Mouse (Mus musculus): ENCODE measurements around the gene Dhx9. TPM values are rescaled to one million over a fixed set of nuclear protein-coding genes. Genes with fewer than 3 reads are reported as not detected.
A peak's percentile ranks its signal among the peaks of the same experiment; 100 is the strongest.
"Not testable (repeated sequence)": the region's sequence is repeated elsewhere in the genome, so short reads cannot be mapped to it uniquely, and the experiment has no call there.

Dhx9 gene
- total and polyA plus RNA-seq, 2 experiments, result 5.7 to 41.1 TPM

DNA sequence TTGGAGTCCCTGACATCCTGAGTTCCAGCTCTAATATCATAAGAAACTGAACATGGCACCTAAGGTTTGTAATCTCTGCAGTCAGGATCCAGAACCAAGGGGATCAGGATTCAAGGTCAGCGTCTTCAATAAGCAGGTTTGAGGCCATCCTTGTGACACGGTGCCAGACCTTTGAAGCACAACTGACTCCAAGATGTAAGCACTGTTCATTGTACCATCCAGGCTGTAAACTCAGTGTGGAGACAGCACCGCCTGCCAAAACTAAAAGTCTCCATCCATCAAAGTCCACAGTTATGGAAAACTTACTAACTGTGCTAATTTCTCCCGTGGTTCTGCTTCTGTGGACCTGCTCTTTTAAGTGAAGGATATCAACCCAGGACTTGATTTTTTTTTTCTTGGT, 2.5 kb upstream of the Dhx9 start:
- Histone ChIP-seq H3K79me2 (ENCODE audit: control insufficient read depth, insufficient read depth, low read length) (peaks cover 13% of the 10 kb centered on the region), H3K36me3 (ENCODE audit: control insufficient read depth, insufficient read depth, low read length) (no peaks in the 10 kb centered on the region), H3K27me3 (ENCODE audit: control insufficient read depth, insufficient read depth, low read length) (no peaks in the 10 kb centered on the region), H3K4me1 (ENCODE audit: control insufficient read depth, insufficient read depth, low read length) (peaks cover 6% of the 10 kb centered on the region; the same call in 1 of the 2 replicates), H3K9ac (ENCODE audit: low read depth, low read length) (no peak overlapping the region), H3K27ac (replicated peaks; ENCODE audit: insufficient read depth, low read depth, low read length) (no peak overlapping the region), H3K4me3 (ENCODE audit: insufficient read depth, low read depth, low read length) (no peak overlapping the region)
- WGBS, result 78% methylated on average over 4 of the region's 4 CpGs
- no peak for TF ChIP-seq CTCF (IDR thresholded peaks at IDR 0.05; ENCODE audit: low read depth, low read length)
- no peak for TF ChIP-seq POLR2A (IDR thresholded peaks at IDR 0.05; ENCODE audit: extremely low read depth, insufficient read depth, low read length)
- DNase-seq (ENCODE audit: extremely low read depth, low read depth, low spot score), result no peak

- H3K36me3 ChIP-seq (ENCODE audit: control insufficient read depth, insufficient read depth, low read length), result no peaks in the 10 kb centered on the region
- WGBS, result 52% methylated on average over 2 of the region's 2 CpGs
- no peak overlapping the region for H3K27ac ChIP-seq (replicated peaks; ENCODE audit: insufficient read depth, low read depth, low read length)
- H3K9ac ChIP-seq (ENCODE audit: low read depth, low read length), result no peak overlapping the region
- no peak for DNase-seq (ENCODE audit: extremely low read depth, low read depth, low spot score)
- TF ChIP-seq POLR2A (IDR thresholded peaks at IDR 0.05; ENCODE audit: extremely low read depth, insufficient read depth, low read length), result no peak
- TF ChIP-seq CTCF (IDR thresholded peaks at IDR 0.05; ENCODE audit: low read depth, low read length), result no peak
- H3K79me2 ChIP-seq (ENCODE audit: control insufficient read depth, insufficient read depth, low read length), result peaks cover 15% of the 10 kb centered on the region
- no peaks in the 10 kb centered on the region for H3K27me3 ChIP-seq (ENCODE audit: control insufficient read depth, insufficient read depth, low read length)
- H3K4me3 ChIP-seq (ENCODE audit: insufficient read depth, low read depth, low read length), result no peak overlapping the region
- peaks cover 7% of the 10 kb centered on the region; the same call in 1 of the 2 replicates for H3K4me1 ChIP-seq (ENCODE audit: control insufficient read depth, insufficient read depth, low read length)
These were observed 2.1 kb upstream of the Dhx9 start for GRCm38 (mm10) chr1:153489540-153489939.

- DNase-seq (ENCODE audit: extremely low read depth, low read depth, low spot score), result peak; percentile 45
- no peak overlapping the region for H3K27ac ChIP-seq (replicated peaks; ENCODE audit: insufficient read depth, low read depth, low read length)
These were observed 1.7 kb upstream of the Dhx9 start for GRCm38 (mm10) chr1:153489132-153489531.

DNA sequence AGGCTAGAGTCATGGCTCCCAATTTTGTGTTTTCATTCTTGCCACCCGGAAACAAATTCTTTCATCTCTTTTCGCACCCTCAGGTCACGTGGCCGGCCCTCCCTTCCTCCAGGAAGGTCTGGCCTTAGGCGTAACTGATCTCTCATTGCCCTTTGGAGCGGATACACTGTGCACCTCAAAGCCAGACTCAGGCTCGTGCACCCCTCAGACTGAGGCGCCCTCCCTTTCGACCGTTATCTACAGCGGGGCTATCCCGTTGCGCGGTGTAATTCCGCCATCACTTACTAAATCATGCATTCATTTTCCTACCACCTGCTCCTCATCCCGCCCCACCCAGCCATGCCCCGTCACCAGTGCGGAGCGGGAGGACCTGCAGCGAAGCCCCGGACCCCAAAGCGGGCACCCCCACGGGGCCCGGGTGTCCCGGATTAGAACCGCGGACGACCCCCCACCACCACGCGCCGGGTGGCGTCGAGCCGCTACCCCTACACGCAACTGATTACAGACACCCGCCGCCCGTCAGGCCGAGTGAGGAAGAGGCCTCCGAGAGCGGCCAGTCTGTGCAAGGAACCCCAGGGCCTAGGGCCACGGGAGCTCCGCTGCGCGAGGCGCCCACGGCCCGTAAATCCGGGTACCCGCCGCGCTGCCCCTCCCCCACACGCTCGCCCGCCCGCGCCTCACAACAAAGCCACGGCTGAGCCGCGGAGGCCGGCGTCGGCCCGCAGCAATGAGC, 527 bp downstream of the Dhx9 start:
- Histone ChIP-seq H3K4me1 (ENCODE audit: control insufficient read depth, insufficient read depth, low read length) (peaks cover 7% of the 10 kb centered on the region; the same call in 1 of the 2 replicates), H3K9ac (ENCODE audit: low read depth, low read length) (peak overlapping the region; percentile 97), H3K79me2 (ENCODE audit: control insufficient read depth, insufficient read depth, low read length) (peaks cover 19% of the 10 kb centered on the region), H3K4me3 (ENCODE audit: insufficient read depth, low read depth, low read length) (peak overlapping the region; percentile 96), H3K36me3 (ENCODE audit: control insufficient read depth, insufficient read depth, low read length) (peaks cover 6% of the 10 kb centered on the region; the same call in 1 of the 2 replicates), H3K27ac (replicated peaks; ENCODE audit: insufficient read depth, low read depth, low read length) (peak overlapping the region; percentile 82), H3K27me3 (ENCODE audit: control insufficient read depth, insufficient read depth, low read length) (no peaks in the 10 kb centered on the region)
- 0 out of 2 replicates have a peak, but pooled peaks have one; percentile 22 for TF ChIP-seq POLR2A (IDR thresholded peaks at IDR 0.05; ENCODE audit: extremely low read depth, insufficient read depth, low read length)
- no peak for TF ChIP-seq CTCF (IDR thresholded peaks at IDR 0.05; ENCODE audit: low read depth, low read length)
- peak; percentile 72 for DNase-seq (ENCODE audit: extremely low read depth, low read depth, low spot score)
- WGBS, result under 1% methylated on average over 64 of the region's 64 CpGs

More at GRCm38 (mm10) chr1:153489132-153489531, 1.7 kb upstream of the Dhx9 start:
- 68% methylated on average over 7 of the region's 7 CpGs for WGBS
- TF ChIP-seq POLR2A (IDR thresholded peaks at IDR 0.05; ENCODE audit: extremely low read depth, insufficient read depth, low read length) (no peak), CTCF (IDR thresholded peaks at IDR 0.05; ENCODE audit: low read depth, low read length) (peak; percentile 46; the same call in 1 of the 2 replicates)
- no peaks in the 10 kb centered on the region for H3K36me3 ChIP-seq (ENCODE audit: control insufficient read depth, insufficient read depth, low read length)
- H3K79me2 ChIP-seq (ENCODE audit: control insufficient read depth, insufficient read depth, low read length), result peaks cover 17% of the 10 kb centered on the region
- H3K4me1 ChIP-seq (ENCODE audit: control insufficient read depth, insufficient read depth, low read length), result peaks cover 7% of the 10 kb centered on the region; the same call in 1 of the 2 replicates
- no peaks in the 10 kb centered on the region for H3K27me3 ChIP-seq (ENCODE audit: control insufficient read depth, insufficient read depth, low read length)
- no peak overlapping the region for H3K4me3 ChIP-seq (ENCODE audit: insufficient read depth, low read depth, low read length)
- no peak overlapping the region for H3K9ac ChIP-seq (ENCODE audit: low read depth, low read length)

DNA sequence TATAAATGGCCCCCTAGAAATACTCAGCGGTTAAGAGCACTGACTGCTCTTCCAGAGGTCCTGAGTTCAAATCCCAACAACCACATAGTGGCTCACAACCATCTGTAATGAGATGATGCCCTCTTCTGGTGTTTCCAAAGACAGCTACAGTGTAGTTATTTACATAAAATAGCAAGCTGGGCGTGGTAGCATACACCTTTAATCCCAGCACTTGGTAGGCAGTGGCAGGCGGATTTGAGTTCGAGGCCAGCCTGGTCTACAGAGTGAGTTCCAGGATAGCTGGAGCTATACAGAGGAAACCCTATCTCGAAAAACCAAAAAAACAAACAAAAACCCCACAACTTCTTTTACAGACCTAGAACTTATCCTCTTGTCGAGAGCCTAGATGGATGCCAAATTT, 1.3 kb downstream of the Dhx9 start:
- DNase-seq (ENCODE audit: extremely low read depth, low read depth, low spot score); H3K36me3 ChIP-seq (ENCODE audit: control insufficient read depth, insufficient read depth, low read length); H3K4me1 ChIP-seq (ENCODE audit: control insufficient read depth, insufficient read depth, low read length); H3K9ac ChIP-seq (ENCODE audit: low read depth, low read length); H3K27me3 ChIP-seq (ENCODE audit: control insufficient read depth, insufficient read depth, low read length); H3K27ac ChIP-seq (replicated peaks; ENCODE audit: insufficient read depth, low read depth, low read length): not testable (repeated sequence)
- Histone ChIP-seq H3K79me2 (ENCODE audit: control insufficient read depth, insufficient read depth, low read length) (peaks cover 19% of the 10 kb centered on the region), H3K4me3 (ENCODE audit: insufficient read depth, low read depth, low read length) (peak overlapping the region; percentile 96)
- 18% methylated on average over 6 of the region's 6 CpGs for WGBS

GRCm38 (mm10) chr1:153485201-153485796, 2.2 kb downstream of the Dhx9 start:
- H3K79me2 ChIP-seq (ENCODE audit: control insufficient read depth, insufficient read depth, low read length), result peaks cover 19% of the 10 kb centered on the region
- H3K27ac ChIP-seq (replicated peaks; ENCODE audit: insufficient read depth, low read depth, low read length), result no peak overlapping the region
- 0 out of 2 replicates have a peak overlapping the region, but pooled peaks have one; percentile 13 for H3K4me3 ChIP-seq (ENCODE audit: insufficient read depth, low read depth, low read length)
- TF ChIP-seq CTCF (IDR thresholded peaks at IDR 0.05; ENCODE audit: low read depth, low read length) (no peak), POLR2A (IDR thresholded peaks at IDR 0.05; ENCODE audit: extremely low read depth, insufficient read depth, low read length) (no peak)
- H3K36me3 ChIP-seq (ENCODE audit: control insufficient read depth, insufficient read depth, low read length), result peaks cover 13% of the 10 kb centered on the region; the same call in 1 of the 2 replicates
- no peak for DNase-seq (ENCODE audit: extremely low read depth, low read depth, low spot score)
- 47% methylated on average over 2 of the region's 2 CpGs for WGBS
- peaks cover 10% of the 10 kb centered on the region; the same call in 1 of the 2 replicates for H3K4me1 ChIP-seq (ENCODE audit: control insufficient read depth, insufficient read depth, low read length)
- H3K27me3 ChIP-seq (ENCODE audit: control insufficient read depth, insufficient read depth, low read length), result no peaks in the 10 kb centered on the region
- H3K9ac ChIP-seq (ENCODE audit: low read depth, low read length), result no peak overlapping the region

All from liver, adult 2 months (tissue).